Mouse (Mus musculus) heart, embryonic 16.5 days (tissue): ENCODE results near the gene Samd3. TPM values are rescaled to one million over a fixed set of nuclear protein-coding genes. Genes with fewer than 3 reads are reported as not detected.

ENCODE experiments used
- ATAC-seq: fragments of 200-750 bp; cut with Nextera tagmentation; replicated peaks from 2 replicates; pipeline ENCODE4 v1.8.0; 2017; ENCODE audit warnings: moderate number of reproducible peaks; ENCODE audit not compliant: insufficient read depth, low FRiP score; ENCODE audit errors: extremely low read depth
- H3K27ac ChIP-seq: fragments of 300-500 bp; sonication (generic); 2 replicates; pipeline ENCODE4 v1.5.1; 2014; ENCODE audit warnings: mild to moderate bottlenecking, low read length, control low read depth, moderate library complexity
- H3K27me3 ChIP-seq: fragments of 300-500 bp; sonication (generic); 2 replicates; pipeline ENCODE4 v1.6.1; 2014; ENCODE audit warnings: low read length, mixed read lengths; ENCODE audit not compliant: control insufficient read depth, insufficient read depth
- H3K36me3 ChIP-seq: fragments of 300-500 bp; sonication (generic); 2 replicates; pipeline ENCODE4 v1.6.1; 2014; ENCODE audit not compliant: control insufficient read depth, insufficient read depth
- H3K4me1 ChIP-seq: fragments of 300-500 bp; sonication (generic); 2 replicates; pipeline ENCODE4 v1.6.1; 2014; ENCODE audit warnings: low read length, mixed read lengths; ENCODE audit not compliant: control insufficient read depth, insufficient read depth
- H3K4me2 ChIP-seq: fragments of 300-500 bp; sonication (generic); 2 replicates; pipeline ENCODE4 v1.6.1; 2014; ENCODE audit warnings: low read depth, mild to moderate bottlenecking, control low read depth, low read length
- H3K4me3 ChIP-seq: fragments of 300-500 bp; sonication (generic); 2 replicates; pipeline ENCODE4 v1.5.1; 2014; ENCODE audit warnings: mild to moderate bottlenecking, control low read depth, low read length
- H3K9ac ChIP-seq: fragments of 300-500 bp; sonication (generic); 2 replicates; pipeline ENCODE4 v1.6.1; 2014; ENCODE audit warnings: low read length, control low read depth
- H3K9me3 ChIP-seq: fragments of 300-500 bp; sonication (generic); replicated peaks from 2 replicates; pipeline ENCODE4 v1.6.1; 2016; ENCODE audit warnings: low read length; ENCODE audit not compliant: control insufficient read depth
- WGBS: fragments of 180-500 bp; shearing (Covaris S2); extraction: QIAGEN DNeasy Blood & Tissue Kit; methylation state at CpG from one replicate; pipeline ENCODE4 v1.1.7; 2014; 5-methylcytosine and 5-hydroxymethylcytosine counted together
- polyA plus RNA-seq: library from polyadenylated mRNA; unstranded; fragments of >200 nt; fragmentation: Nextera tagmentation; extraction: Ambion mirVana; gene quantifications from 2 replicates; pipeline ENCODE4 v1.2.1, GENCODE M21; 2015

Samd3 gene
- polyA plus RNA-seq, 1 experiment from 2014 or later: 0.09 TPM

- Histone ChIP-seq H3K9me3 (no peaks in the 10 kb centered on the region), H3K4me3 (no peak overlapping the region), H3K27ac (no peak overlapping the region), H3K4me2 (no peak overlapping the region), H3K27me3 (no peaks in the 10 kb centered on the region), H3K9ac (no peak overlapping the region), H3K36me3 (peaks cover 21% of the 10 kb centered on the region), H3K4me1 (no peaks in the 10 kb centered on the region)
- 69% methylated on average over 8 of the region's 8 CpGs for WGBS
- ATAC-seq: no peak
Observed at GRCm38 (mm10) chr10:26280009-26280408, 50.5 kb downstream of the Samd3 start.

- peaks cover 12% of the 10 kb centered on the region; the same call in 1 of the 2 replicates for H3K36me3 ChIP-seq
- H3K27ac ChIP-seq: no peak overlapping the region
- H3K4me3 ChIP-seq: no peak overlapping the region
- no peak for ATAC-seq
- no peaks in the 10 kb centered on the region for H3K27me3 ChIP-seq
- H3K4me2 ChIP-seq: no peak overlapping the region
- no peaks in the 10 kb centered on the region for H3K9me3 ChIP-seq
- H3K4me1 ChIP-seq: no peaks in the 10 kb centered on the region
- 87% methylated on average over 7 of the region's 7 CpGs for WGBS
- no peak overlapping the region for H3K9ac ChIP-seq
Observed at GRCm38 (mm10) chr10:26287136-26287535, 57.6 kb downstream of the Samd3 start.

GRCm38 (mm10) chr10:26297200-26297599 lies 67.7 kb downstream of the Samd3 start:
- no peak overlapping the region for H3K27ac ChIP-seq
- peaks cover 16% of the 10 kb centered on the region for H3K36me3 ChIP-seq
- no peaks in the 10 kb centered on the region for H3K27me3 ChIP-seq
- no peaks in the 10 kb centered on the region for H3K4me1 ChIP-seq
- H3K9me3 ChIP-seq: no peaks in the 10 kb centered on the region
- no peak for ATAC-seq
- no peak overlapping the region for H3K4me2 ChIP-seq
- H3K4me3 ChIP-seq: no peak overlapping the region
- H3K9ac ChIP-seq: no peak overlapping the region
- WGBS: 69% methylated on average over 3 of the region's 3 CpGs

GRCm38 (mm10) chr10:26297626-26298025 lies 68.1 kb downstream of the Samd3 start:
- H3K9me3 ChIP-seq: no peaks in the 10 kb centered on the region
- WGBS: 77% methylated on average over 7 of the region's 7 CpGs
- H3K36me3 ChIP-seq: peaks cover 15% of the 10 kb centered on the region

GRCm38 (mm10) chr10:26302336-26302735 lies 72.8 kb downstream of the Samd3 start:
- H3K4me2 ChIP-seq: no peak overlapping the region
- H3K4me3 ChIP-seq: no peak overlapping the region
- no peaks in the 10 kb centered on the region for H3K27me3 ChIP-seq
- H3K36me3 ChIP-seq: peaks cover 12% of the 10 kb centered on the region; the same call in 1 of the 2 replicates
- WGBS: 90% methylated on average over 4 of the region's 4 CpGs
- no peak overlapping the region for H3K9ac ChIP-seq
- no peaks in the 10 kb centered on the region for H3K4me1 ChIP-seq
- H3K9me3 ChIP-seq: no peaks in the 10 kb centered on the region
- no peak for ATAC-seq
- no peak overlapping the region for H3K27ac ChIP-seq

More at GRCm38 (mm10) chr10:26297626-26298025, 68.1 kb downstream of the Samd3 start:
- no peak overlapping the region for H3K27ac ChIP-seq
- no peaks in the 10 kb centered on the region for H3K27me3 ChIP-seq
- no peaks in the 10 kb centered on the region for H3K4me1 ChIP-seq
- ATAC-seq: no peak
- H3K4me2 ChIP-seq: no peak overlapping the region
- no peak overlapping the region for H3K9ac ChIP-seq
- no peak overlapping the region for H3K4me3 ChIP-seq

- no peak for ATAC-seq
- Histone ChIP-seq H3K9ac (no peak overlapping the region), H3K4me3 (no peak overlapping the region), H3K27ac (no peak overlapping the region), H3K4me1 (no peaks in the 10 kb centered on the region), H3K9me3 (no peaks in the 10 kb centered on the region), H3K27me3 (no peaks in the 10 kb centered on the region), H3K36me3 (peaks cover 16% of the 10 kb centered on the region; the same call in 1 of the 2 replicates), H3K4me2 (no peak overlapping the region)
- 91% methylated on average over 6 of the region's 6 CpGs for WGBS
Observed at GRCm38 (mm10) chr10:26303485-26303884, 74.0 kb downstream of the Samd3 start.

GRCm38 (mm10) chr10:26314327-26314726 lies 84.8 kb downstream of the Samd3 start:
- Histone ChIP-seq H3K4me2 (no peak overlapping the region), H3K36me3 (peaks cover 17% of the 10 kb centered on the region), H3K4me1 (no peaks in the 10 kb centered on the region), H3K9me3 (no peaks in the 10 kb centered on the region), H3K9ac (no peak overlapping the region), H3K27ac (no peak overlapping the region), H3K27me3 (no peaks in the 10 kb centered on the region), H3K4me3 (no peak overlapping the region)
- ATAC-seq: no peak
- WGBS: 89% methylated on average over 15 of the region's 15 CpGs

- Histone ChIP-seq H3K9me3 (no peaks in the 10 kb centered on the region), H3K27ac (no peak overlapping the region), H3K4me2 (no peak overlapping the region), H3K36me3 (0 out of 2 replicates have a peak, but pooled peaks cover 3% of the 10 kb centered on the region), H3K4me1 (no peaks in the 10 kb centered on the region), H3K27me3 (no peaks in the 10 kb centered on the region), H3K9ac (no peak overlapping the region), H3K4me3 (no peak overlapping the region)
- 61% methylated on average over 4 of the region's 4 CpGs for WGBS
- no peak for ATAC-seq
Observed at GRCm38 (mm10) chr10:26320679-26321078, 91.2 kb downstream of the Samd3 start.
